Mouse (Mus musculus): Measurements from ENCODE around the gene Fhl2. TPM values are rescaled to one million over a fixed set of nuclear protein-coding genes. Genes with fewer than 3 reads are reported as not detected.
"Not testable (repeated sequence)": the region's sequence is repeated elsewhere in the genome, so short reads cannot be mapped to it uniquely, and the experiment has no call there.

Fhl2 gene
- polyA plus RNA-seq, 1 experiment, result 44.8 TPM

- 56% methylated on average over 1 of the region's 1 CpGs for WGBS
- DNase-seq (ENCODE audit: low read depth, low spot score), result no peak
Observed at GRCm38 (mm10) chr1:43196059-43196458, 725 bp downstream of the Fhl2 start.

GRCm38 (mm10) chr1:43193423-43193822 lies 3.4 kb downstream of the Fhl2 start:
- DNase-seq (ENCODE audit: low read depth, low spot score), result no peak
- 93% methylated on average over 6 of the region's 6 CpGs for WGBS

DNA sequence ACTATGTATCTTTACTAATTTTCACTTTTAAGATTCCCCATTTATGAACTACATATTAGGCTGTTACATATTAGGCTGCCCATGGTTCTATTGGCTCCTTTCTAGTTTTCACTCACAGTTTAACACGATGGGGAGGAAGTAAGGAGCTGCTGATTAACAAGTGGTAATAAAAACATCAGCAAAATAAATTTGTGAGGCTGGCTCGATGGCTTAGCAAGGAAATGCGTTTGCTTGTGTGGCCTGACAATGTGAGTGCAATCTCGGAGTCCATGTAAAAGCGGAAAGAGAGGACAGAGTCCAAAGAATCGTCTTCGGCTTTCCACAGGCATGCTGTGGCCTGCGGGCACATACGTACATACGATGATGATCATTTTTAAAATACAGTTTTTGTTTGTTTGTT lies 4.3 kb downstream of the Fhl2 start:
- 53% methylated on average over 10 of the region's 10 CpGs for WGBS

GRCm38 (mm10) chr1:43191078-43191477 lies 5.7 kb downstream of the Fhl2 start:
- WGBS, result 81% methylated on average over 8 of the region's 8 CpGs
- DNase-seq (ENCODE audit: low read depth, low spot score), result no peak

More for the DNA sequence above, 4.3 kb downstream of the Fhl2 start:
- DNase-seq (ENCODE audit: low read depth, low spot score), result no peak

DNA sequence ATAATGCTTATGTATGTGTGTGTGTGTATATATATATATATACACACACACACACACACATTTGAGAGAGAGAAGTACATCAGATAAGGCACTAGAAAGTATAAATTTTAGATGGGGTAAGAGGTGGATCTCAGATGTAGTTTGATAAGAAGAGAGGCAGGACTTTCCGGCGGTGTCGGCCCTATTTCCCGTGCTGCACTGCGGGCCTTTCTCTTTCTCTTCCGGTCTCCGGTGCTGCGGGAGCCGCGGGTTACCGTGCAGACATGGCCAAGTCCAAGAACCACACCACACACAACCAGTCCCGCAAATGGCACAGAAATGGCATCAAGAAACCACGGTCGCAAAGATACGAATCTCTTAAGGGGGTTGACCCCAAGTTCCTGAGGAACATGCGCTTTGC lies 7.9 kb downstream of the Fhl2 start:
- WGBS, result 94% methylated on average over 12 of the region's 16 CpGs

DNA sequence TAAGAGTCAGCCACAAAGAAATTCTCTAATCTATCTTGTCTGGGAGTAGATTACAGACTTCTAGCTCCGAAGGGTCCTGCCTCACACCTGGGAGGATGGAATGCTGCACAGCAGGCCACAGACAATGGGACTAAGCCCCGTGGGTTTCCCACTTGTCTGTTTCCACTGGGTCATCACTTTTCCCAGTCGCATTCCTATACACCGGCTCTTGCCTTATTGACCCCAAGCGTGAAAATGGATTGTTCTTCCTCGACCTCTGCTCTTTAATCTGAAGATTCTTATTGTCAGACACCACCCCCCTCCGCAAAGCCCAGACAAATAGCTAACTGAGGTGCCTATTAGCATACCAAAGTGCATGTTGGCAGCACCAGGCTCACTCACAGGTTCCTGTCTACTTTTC lies 10.4 kb downstream of the Fhl2 start:
- no peak for DNase-seq (ENCODE audit: low read depth, low spot score)
- 84% methylated on average over 7 of the region's 7 CpGs for WGBS

More for the DNA sequence above, 7.9 kb downstream of the Fhl2 start:
- DNase-seq (ENCODE audit: low read depth, low spot score), result not testable (repeated sequence)

DNA sequence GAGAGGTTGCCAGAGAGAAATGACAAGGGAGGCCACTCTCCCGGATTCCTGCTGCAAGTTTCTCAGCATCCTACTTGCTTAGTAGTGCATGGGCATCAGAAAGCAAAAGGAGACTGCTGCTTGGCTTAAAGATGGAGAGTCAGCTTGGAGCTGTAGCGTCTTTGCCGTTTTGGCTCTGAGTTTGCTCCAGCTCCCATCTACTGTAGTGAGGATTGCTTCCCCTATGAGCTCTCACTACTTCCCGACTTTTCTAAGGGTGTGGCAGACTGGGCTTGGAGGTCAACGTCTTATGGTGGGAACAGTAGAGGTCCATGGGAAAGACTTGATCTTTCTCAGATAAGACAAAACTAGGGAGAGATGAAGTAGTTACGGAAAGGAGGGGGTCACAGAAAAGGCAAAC lies 15.9 kb downstream of the Fhl2 start:
- DNase-seq (ENCODE audit: low read depth, low spot score), result no peak
- 56% methylated on average over 6 of the region's 6 CpGs for WGBS

GRCm38 (mm10) chr1:43178780-43179179 lies 18.0 kb downstream of the Fhl2 start:
- WGBS, result 76% methylated on average over 1 of the region's 1 CpGs
- DNase-seq (ENCODE audit: low read depth, low spot score), result no peak

- WGBS, result 79% methylated on average over 6 of the region's 6 CpGs
- DNase-seq (ENCODE audit: low read depth, low spot score), result no peak
Observed at GRCm38 (mm10) chr1:43178378-43178777, 18.4 kb downstream of the Fhl2 start.

GRCm38 (mm10) chr1:43173283-43174226 lies 23.2 kb downstream of the Fhl2 start:
- 37% methylated on average over 7 of the region's 7 CpGs for WGBS
- no peak for DNase-seq (ENCODE audit: low read depth, low spot score)

GRCm38 (mm10) chr1:43171816-43172215 lies 25.0 kb downstream of the Fhl2 start:
- 84% methylated on average over 6 of the region's 6 CpGs for WGBS

DNA sequence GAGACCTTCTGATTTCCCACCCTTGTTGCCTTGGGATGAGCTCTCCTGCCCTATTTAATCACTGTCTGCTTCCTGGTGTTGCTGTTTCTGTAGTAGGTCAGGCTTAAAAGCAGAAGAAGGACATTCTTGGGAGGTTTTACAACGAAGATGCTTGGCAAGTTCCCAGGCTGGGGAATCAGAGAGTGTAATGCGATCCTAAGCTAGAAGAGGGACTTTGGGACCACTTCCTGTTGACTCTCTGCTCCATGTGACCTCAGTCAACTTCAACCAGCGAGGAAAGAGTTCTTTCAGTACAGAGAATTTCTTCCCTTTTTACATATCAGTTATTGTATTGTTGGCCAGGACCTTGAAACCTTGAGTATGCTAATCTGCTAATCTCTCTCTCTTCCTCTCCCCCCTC lies 25.7 kb downstream of the Fhl2 start:
- no peak for DNase-seq (ENCODE audit: low read depth, low spot score)
- WGBS, result 30% methylated on average over 3 of the region's 3 CpGs

More at GRCm38 (mm10) chr1:43171816-43172215, 25.0 kb downstream of the Fhl2 start:
- DNase-seq (ENCODE audit: low read depth, low spot score), result no peak

DNA sequence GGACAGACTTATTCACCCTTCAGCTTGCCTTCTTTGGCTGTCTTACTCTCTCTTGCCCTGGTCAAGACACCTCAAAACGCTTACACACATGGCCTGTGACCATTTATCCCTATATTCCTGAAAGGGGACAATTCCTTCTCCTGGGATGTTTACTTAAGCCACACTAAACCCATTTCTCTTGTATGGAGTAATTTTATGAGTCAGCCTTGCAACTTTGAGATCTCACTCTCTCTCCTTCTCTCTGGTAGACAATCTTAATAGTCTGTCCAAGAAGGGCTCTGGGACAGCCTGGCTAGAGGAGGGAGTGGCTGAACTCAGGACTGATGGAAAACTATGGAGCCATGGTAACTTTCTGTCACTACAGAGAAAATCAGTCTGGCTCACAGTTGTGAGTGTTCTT lies 27.1 kb downstream of the Fhl2 start:
- WGBS, result 48% methylated on average over 1 of the region's 1 CpGs
- DNase-seq (ENCODE audit: low read depth, low spot score), result no peak

DNA sequence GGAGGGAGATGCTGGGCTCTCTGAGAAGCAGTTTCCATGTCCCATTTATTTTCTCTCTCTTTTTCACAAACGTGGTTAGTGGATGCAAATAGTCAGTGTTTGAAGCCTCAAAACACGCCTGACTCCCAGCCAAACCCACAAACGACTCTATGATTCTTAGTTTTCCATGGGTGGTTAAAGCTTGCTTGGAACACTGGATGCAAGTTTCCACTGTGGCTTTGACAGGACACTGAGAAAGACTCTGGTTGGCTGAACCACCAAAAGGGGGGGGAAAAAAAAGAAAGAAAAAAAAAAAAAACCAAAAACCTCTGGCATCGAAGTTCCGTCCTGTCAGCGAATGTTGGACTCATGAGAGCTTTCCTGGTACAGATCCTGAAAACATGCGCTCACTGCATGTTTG lies 27.6 kb downstream of the Fhl2 start:
- no peak for DNase-seq (ENCODE audit: low read depth, low spot score)
- 60% methylated on average over 7 of the region's 7 CpGs for WGBS

DNA sequence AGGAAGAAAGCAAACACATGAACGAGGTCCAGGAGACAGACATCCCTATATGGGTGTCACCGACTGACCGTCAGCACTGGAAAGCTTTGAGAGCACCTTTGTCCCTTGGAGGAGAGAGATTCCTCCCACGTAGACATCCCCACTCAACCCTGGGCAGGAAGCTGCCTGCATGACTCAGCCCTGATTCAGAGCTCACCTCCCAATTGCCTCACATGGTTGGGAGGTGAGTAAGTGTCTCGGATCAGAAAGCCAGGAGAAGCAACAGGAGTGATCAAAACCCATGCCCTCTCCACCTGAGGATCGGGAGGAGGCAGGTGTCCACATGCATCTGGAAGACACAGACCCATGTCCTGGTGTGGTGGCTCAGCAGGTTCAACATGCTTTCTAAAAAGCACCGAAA lies 28.2 kb downstream of the Fhl2 start:
- DNase-seq (ENCODE audit: low read depth, low spot score), result no peak
- WGBS, result 33% methylated on average over 7 of the region's 7 CpGs

GRCm38 (mm10) chr1:43168026-43168425 lies 28.8 kb downstream of the Fhl2 start:
- 36% methylated on average over 5 of the region's 5 CpGs for WGBS
- DNase-seq (ENCODE audit: low read depth, low spot score), result no peak

- 95% methylated on average over 5 of the region's 5 CpGs for WGBS
- DNase-seq (ENCODE audit: low read depth, low spot score), result no peak
Observed at GRCm38 (mm10) chr1:43164582-43164981, 32.2 kb downstream of the Fhl2 start.

GRCm38 (mm10) chr1:43163467-43164418 lies 33.0 kb downstream of the Fhl2 start:
- DNase-seq (ENCODE audit: low read depth, low spot score), result no peak
- WGBS, result 3% methylated on average over 61 of the region's 61 CpGs

- DNase-seq (ENCODE audit: low read depth, low spot score), result no peak
- WGBS, result 1% methylated on average over 6 of the region's 6 CpGs
Observed at GRCm38 (mm10) chr1:43163084-43163466, 33.7 kb downstream of the Fhl2 start.

DNA sequence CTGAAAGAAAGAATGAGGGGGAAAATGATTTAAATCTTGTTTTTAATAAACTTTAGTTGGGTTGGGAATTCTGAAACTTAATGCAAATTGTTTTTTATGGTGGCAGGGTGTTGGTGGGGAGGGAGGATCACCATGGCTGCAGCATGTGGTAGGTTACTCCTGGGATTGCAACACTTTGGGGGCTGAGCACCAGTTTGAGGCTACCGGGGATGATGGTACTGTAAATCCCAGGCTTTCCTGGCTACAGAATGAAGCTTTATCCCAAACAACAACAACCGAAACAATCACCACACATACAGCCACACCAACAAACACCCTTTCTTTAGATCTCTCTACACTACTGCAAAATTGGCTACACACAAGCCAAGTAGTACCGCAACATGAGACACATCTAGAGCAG lies 34.4 kb downstream of the Fhl2 start:
- WGBS, result 58% methylated on average over 3 of the region's 3 CpGs
- no peak for DNase-seq (ENCODE audit: low read depth, low spot score)

Data from large intestine, adult 2 months (tissue).